Mouse (Mus musculus) heart, embryonic 12.5 days (tissue): ENCODE measurements around the gene Raet1e. TPM values are rescaled to one million over a fixed set of nuclear protein-coding genes. Genes with fewer than 3 reads are reported as not detected.
"Not testable (repeated sequence)": the region's sequence is repeated elsewhere in the genome, so short reads cannot be mapped to it uniquely, and the experiment has no call there.

Experiments used
- ATAC-seq: fragments of 200-750 bp; cut with Nextera tagmentation; 2 replicates; pipeline ENCODE4 v1.8.0; 2017; ENCODE audit warnings: moderate TSS enrichment, moderate library complexity; ENCODE audit not compliant: insufficient number of reproducible peaks, low FRiP score
- H3K27ac ChIP-seq: fragments of 300-500 bp; sonication (generic); 2 replicates; pipeline ENCODE4 v1.5.1; 2016; ENCODE audit warnings: mild to moderate bottlenecking, moderate library complexity; ENCODE audit not compliant: poor library complexity, severe bottlenecking
- H3K27me3 ChIP-seq: fragments of 300-500 bp; sonication (generic); replicated peaks from 2 replicates; pipeline ENCODE4 v1.6.1; 2016; ENCODE audit warnings: mild to moderate bottlenecking, moderate library complexity
- H3K36me3 ChIP-seq: fragments of 300-500 bp; sonication (generic); 2 replicates; pipeline ENCODE4 v1.6.1; 2016; ENCODE audit warnings: mild to moderate bottlenecking, moderate library complexity
- H3K4me1 ChIP-seq: fragments of 300-500 bp; sonication (generic); replicated peaks from 2 replicates; pipeline ENCODE4 v1.6.1; 2016; ENCODE audit warnings: mild to moderate bottlenecking
- H3K4me2 ChIP-seq: fragments of 300-500 bp; sonication (generic); 2 replicates; pipeline ENCODE4 v1.6.1; 2016; ENCODE audit warnings: mild to moderate bottlenecking, moderate library complexity
- H3K4me3 ChIP-seq: fragments of 300-500 bp; sonication (generic); 2 replicates; pipeline ENCODE4 v1.5.1; 2016; ENCODE audit warnings: mild to moderate bottlenecking
- H3K9ac ChIP-seq: fragments of 300-500 bp; sonication (generic); 2 replicates; pipeline ENCODE4 v1.6.1; 2016; ENCODE audit warnings: mild to moderate bottlenecking, moderate library complexity
- H3K9me3 ChIP-seq: fragments of 300-500 bp; sonication (generic); replicated peaks from 2 replicates; pipeline ENCODE4 v1.6.1; 2016; ENCODE audit warnings: mild to moderate bottlenecking, moderate library complexity
- WGBS: fragments of 180-500 bp; shearing (Covaris S2); methylation state at CpG from one replicate; pipeline ENCODE4 v1.1.7; 2016; 5-methylcytosine and 5-hydroxymethylcytosine counted together
- polyA plus RNA-seq: library from polyadenylated mRNA; unstranded; fragments of >200 nt; fragmentation: Nextera tagmentation; extraction: Ambion mirVana; gene quantifications from 2 replicates; pipeline ENCODE4 v1.2.1, GENCODE M21; 2016

The Raet1e gene
- polyA plus RNA-seq, 1 experiment from 2014 or later = 4.3 TPM

GRCm38 (mm10) chr10:22353548-22354195 is 195.3 kb downstream of the Raet1e start:
- H3K9ac ChIP-seq, H3K4me1 ChIP-seq, ATAC-seq, H3K9me3 ChIP-seq, H3K4me2 ChIP-seq, H3K36me3 ChIP-seq, H3K27ac ChIP-seq, H3K27me3 ChIP-seq, H3K4me3 ChIP-seq: not testable (repeated sequence)
- 75% methylated on average over 6 of the region's 6 CpGs for WGBS

- ATAC-seq, H3K9me3 ChIP-seq, H3K27me3 ChIP-seq, H3K4me3 ChIP-seq, H3K9ac ChIP-seq, H3K27ac ChIP-seq, H3K4me2 ChIP-seq, H3K36me3 ChIP-seq, H3K4me1 ChIP-seq: not testable (repeated sequence)
- WGBS = 75% methylated on average over 2 of the region's 2 CpGs
These were observed 195.8 kb downstream of the Raet1e start for GRCm38 (mm10) chr10:22354196-22354574.

GRCm38 (mm10) chr10:22357373-22357772 is 199.0 kb downstream of the Raet1e start:
- H3K4me2 ChIP-seq, H3K9ac ChIP-seq, H3K27ac ChIP-seq, ATAC-seq, H3K4me1 ChIP-seq, H3K9me3 ChIP-seq, H3K36me3 ChIP-seq, H3K4me3 ChIP-seq, H3K27me3 ChIP-seq: not testable (repeated sequence)
- WGBS = 65% methylated on average over 1 of the region's 1 CpGs

GRCm38 (mm10) chr10:22360252-22360651 is 201.9 kb downstream of the Raet1e start, which contains the start of gene Raet1d:
TSS of gene Raet1d (plus strand) at chr10:22360552.
- 68% methylated on average over 3 of the region's 3 CpGs for WGBS
- H3K9me3 ChIP-seq, H3K4me1 ChIP-seq, H3K27me3 ChIP-seq, ATAC-seq, H3K36me3 ChIP-seq, H3K9ac ChIP-seq, H3K27ac ChIP-seq: not testable (repeated sequence)
- Histone ChIP-seq H3K4me2 (peak within 1 kb of the TSS; percentile 54; the same call in 1 of the 2 replicates), H3K4me3 (peak within 1 kb of the TSS; percentile 38; the same call in 1 of the 2 replicates)

GRCm38 (mm10) chr10:22360957-22361356 is 202.6 kb downstream of the Raet1e start:
- not testable (repeated sequence) for H3K4me3 ChIP-seq, H3K27ac ChIP-seq, H3K4me1 ChIP-seq, H3K9me3 ChIP-seq, H3K9ac ChIP-seq, H3K36me3 ChIP-seq, H3K27me3 ChIP-seq, ATAC-seq, H3K4me2 ChIP-seq
- WGBS = 29% methylated on average over 2 of the region's 2 CpGs

GRCm38 (mm10) chr10:22361415-22362352 is 203.3 kb downstream of the Raet1e start:
- H3K27me3 ChIP-seq, H3K4me1 ChIP-seq, H3K9me3 ChIP-seq, H3K27ac ChIP-seq, H3K36me3 ChIP-seq, H3K9ac ChIP-seq: not testable (repeated sequence)
- H3K4me3 ChIP-seq = peak overlapping the region; percentile 38
- peak overlapping the region; percentile 54 for H3K4me2 ChIP-seq
- WGBS = under 1% methylated on average over 8 of the region's 15 CpGs
- peak; percentile 76; the same call in 1 of the 2 replicates for ATAC-seq

- H3K36me3 ChIP-seq, ATAC-seq, H3K9me3 ChIP-seq, H3K27me3 ChIP-seq, H3K4me1 ChIP-seq, H3K4me3 ChIP-seq, H3K27ac ChIP-seq, H3K9ac ChIP-seq: not testable (repeated sequence)
- peak overlapping the region; percentile 31; the same call in 1 of the 2 replicates for H3K4me2 ChIP-seq
- 81% methylated on average over 2 of the region's 2 CpGs for WGBS
These were observed 204.1 kb downstream of the Raet1e start for GRCm38 (mm10) chr10:22362466-22362865.

- H3K9me3 ChIP-seq, ATAC-seq, H3K27ac ChIP-seq, H3K4me1 ChIP-seq, H3K4me3 ChIP-seq, H3K9ac ChIP-seq, H3K4me2 ChIP-seq, H3K27me3 ChIP-seq, H3K36me3 ChIP-seq: not testable (repeated sequence)
- 71% methylated on average over 2 of the region's 2 CpGs for WGBS
These were observed 206.5 kb downstream of the Raet1e start for GRCm38 (mm10) chr10:22364915-22365314.

- peak overlapping the region; percentile 52 for H3K4me2 ChIP-seq
- H3K4me1 ChIP-seq, H3K27me3 ChIP-seq, H3K27ac ChIP-seq, H3K9me3 ChIP-seq, H3K4me3 ChIP-seq, ATAC-seq, H3K36me3 ChIP-seq, H3K9ac ChIP-seq: not testable (repeated sequence)
- WGBS = 5% methylated on average over 9 of the region's 10 CpGs
These were observed 222.9 kb downstream of the Raet1e start for GRCm38 (mm10) chr10:22381226-22381625.

GRCm38 (mm10) chr10:22390146-22390545 is 231.8 kb downstream of the Raet1e start:
- H3K9ac ChIP-seq, H3K27ac ChIP-seq, H3K36me3 ChIP-seq, ATAC-seq, H3K27me3 ChIP-seq, H3K4me1 ChIP-seq, H3K4me2 ChIP-seq, H3K4me3 ChIP-seq, H3K9me3 ChIP-seq: not testable (repeated sequence)
- WGBS = 85% methylated on average over 7 of the region's 7 CpGs

- not testable (repeated sequence) for H3K4me2 ChIP-seq, H3K9me3 ChIP-seq, H3K9ac ChIP-seq, H3K4me1 ChIP-seq, ATAC-seq, H3K36me3 ChIP-seq, H3K27ac ChIP-seq, H3K27me3 ChIP-seq, H3K4me3 ChIP-seq
- WGBS = 79% methylated on average over 5 of the region's 5 CpGs
These were observed 233.2 kb downstream of the Raet1e start for GRCm38 (mm10) chr10:22391616-22392015.
